Mouse (Mus musculus): ENCODE results near the gene Phb. TPM values are rescaled to one million over a fixed set of nuclear protein-coding genes. Genes with fewer than 3 reads are reported as not detected.
"Not testable (repeated sequence)": the region's sequence is repeated elsewhere in the genome, so short reads cannot be mapped to it uniquely, and the experiment has no call there.

The Phb gene
- polyA plus RNA-seq, 1 experiment from 2014 or later, result 182 TPM

DNA sequence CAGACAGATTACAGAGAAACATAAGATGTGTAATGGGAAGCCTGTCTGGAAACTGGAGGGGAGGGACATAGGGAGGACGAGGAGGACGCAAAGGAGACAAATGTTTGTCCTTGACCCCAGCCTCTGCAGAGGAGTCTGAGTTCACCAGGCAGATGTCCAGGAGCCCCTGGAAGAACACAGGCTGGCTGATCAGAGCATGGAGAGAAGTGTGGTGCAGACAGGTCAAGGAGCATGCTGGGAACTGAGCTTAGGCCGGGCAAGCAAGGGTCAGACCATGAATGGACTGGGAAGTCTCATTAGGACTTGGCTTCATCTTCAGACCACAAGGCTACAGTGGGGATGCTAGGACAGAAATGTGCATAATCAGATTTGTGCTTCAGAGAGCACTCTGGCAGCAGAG, 19.0 kb upstream of the Phb start:
- no peak for ATAC-seq
- Histone ChIP-seq H3K36me3 (ENCODE audit: control insufficient read depth, insufficient read depth) (no peaks in the 10 kb centered on the region), H3K4me2 (ENCODE audit: low read length) (no peak overlapping the region), H3K9ac (replicated peaks; ENCODE audit: low read depth, low read length) (no peak overlapping the region), H3K4me3 (replicated peaks; ENCODE audit: low read length) (no peak overlapping the region), H3K4me1 (replicated peaks; ENCODE audit: control insufficient read depth, insufficient read depth, low read length) (peaks cover 24% of the 10 kb centered on the region), H3K9me3 (ENCODE audit: control insufficient read depth, low read length) (no peaks in the 10 kb centered on the region), H3K27me3 (replicated peaks; ENCODE audit: control insufficient read depth, insufficient read depth, low read length) (peaks cover 3% of the 10 kb centered on the region; the same call in 1 of the 2 replicates), H3K27ac (ENCODE audit: low read length) (no peak overlapping the region)
- 60% methylated on average over 3 of the region's 3 CpGs for WGBS

DNA sequence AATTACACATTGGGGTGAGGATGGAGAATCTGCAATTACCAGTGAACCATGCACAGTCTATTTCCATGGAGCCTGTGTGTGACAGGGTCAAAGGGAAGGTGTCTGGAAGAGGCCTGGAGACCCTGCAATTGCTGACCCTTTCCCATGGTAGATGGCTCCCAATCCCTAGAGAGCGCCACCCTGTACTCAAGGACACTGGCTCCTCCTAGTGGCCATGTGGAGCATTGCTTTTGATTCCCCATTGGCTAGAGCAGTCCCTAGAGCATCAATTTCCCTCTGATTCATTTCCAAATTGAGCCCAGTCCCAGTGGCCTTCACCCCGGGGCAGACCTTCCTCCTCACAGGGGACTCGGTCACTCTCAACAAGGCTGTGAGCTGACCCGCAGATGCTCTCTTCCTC, 17.9 kb upstream of the Phb start:
- Histone ChIP-seq H3K4me1 (replicated peaks; ENCODE audit: control insufficient read depth, insufficient read depth, low read length) (peaks cover 14% of the 10 kb centered on the region), H3K27ac (ENCODE audit: low read length) (no peak overlapping the region), H3K4me3 (replicated peaks; ENCODE audit: low read length) (no peak overlapping the region), H3K4me2 (ENCODE audit: low read length) (no peak overlapping the region), H3K9ac (replicated peaks; ENCODE audit: low read depth, low read length) (no peak overlapping the region), H3K27me3 (replicated peaks; ENCODE audit: control insufficient read depth, insufficient read depth, low read length) (peaks cover 3% of the 10 kb centered on the region; the same call in 1 of the 2 replicates), H3K36me3 (ENCODE audit: control insufficient read depth, insufficient read depth) (no peaks in the 10 kb centered on the region), H3K9me3 (ENCODE audit: control insufficient read depth, low read length) (no peaks in the 10 kb centered on the region)
- ATAC-seq, result peak; percentile 68
- 0% methylated on average over 4 of the region's 4 CpGs for WGBS

DNA sequence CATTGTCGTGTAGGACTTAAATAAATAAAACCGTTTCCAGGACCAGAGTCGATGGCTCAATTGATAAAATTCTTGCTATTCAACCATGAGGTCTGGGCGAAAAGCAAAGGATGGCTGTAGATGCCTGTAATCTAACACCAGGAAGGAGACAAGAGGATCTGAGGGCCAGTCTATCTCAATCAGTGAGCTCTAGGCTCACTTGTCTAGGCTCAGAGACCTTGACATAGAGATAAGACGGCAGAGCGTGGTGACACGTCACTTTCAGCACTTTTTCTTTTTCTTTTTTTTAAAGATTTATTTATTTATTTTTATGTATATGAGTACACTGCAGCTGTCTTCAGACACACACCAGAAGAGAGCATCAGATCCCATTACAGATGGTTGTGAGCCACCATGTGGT, 17.2 kb upstream of the Phb start:
- WGBS, result 77% methylated on average over 7 of the region's 7 CpGs
- no peak overlapping the region for H3K4me2 ChIP-seq (ENCODE audit: low read length)
- H3K4me3 ChIP-seq (replicated peaks; ENCODE audit: low read length), result no peak overlapping the region
- peaks cover 8% of the 10 kb centered on the region for H3K4me1 ChIP-seq (replicated peaks; ENCODE audit: control insufficient read depth, insufficient read depth, low read length)
- no peak overlapping the region for H3K27ac ChIP-seq (ENCODE audit: low read length)
- H3K36me3 ChIP-seq (ENCODE audit: control insufficient read depth, insufficient read depth), result no peaks in the 10 kb centered on the region
- H3K9ac ChIP-seq (replicated peaks; ENCODE audit: low read depth, low read length), result no peak overlapping the region
- H3K9me3 ChIP-seq (ENCODE audit: control insufficient read depth, low read length), result no peaks in the 10 kb centered on the region
- peaks cover 3% of the 10 kb centered on the region for H3K27me3 ChIP-seq (replicated peaks; ENCODE audit: control insufficient read depth, insufficient read depth, low read length)
- ATAC-seq, result no peak

DNA sequence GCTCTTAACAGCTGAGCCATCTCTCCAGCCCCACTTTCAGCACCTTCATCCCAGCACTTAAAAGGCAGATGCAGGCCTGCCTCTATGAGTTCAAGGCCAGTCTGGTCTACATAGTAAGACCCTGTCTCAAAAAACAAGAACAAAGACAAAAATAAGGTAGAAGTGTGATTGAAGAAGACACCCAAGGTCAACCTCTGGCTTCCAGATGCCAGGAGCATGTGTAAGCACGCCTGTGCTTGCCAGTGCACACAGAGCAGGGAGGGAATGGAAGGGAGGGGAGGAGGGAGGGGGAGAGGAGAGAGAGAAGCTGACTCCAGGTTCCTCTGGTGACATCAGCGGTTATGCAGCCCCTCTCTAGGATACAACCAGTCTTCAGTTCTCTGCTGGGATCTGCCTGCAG, 16.8 kb upstream of the Phb start:
- 45% methylated on average over 2 of the region's 2 CpGs for WGBS
- Histone ChIP-seq H3K27ac (ENCODE audit: low read length) (no peak overlapping the region), H3K9me3 (ENCODE audit: control insufficient read depth, low read length) (no peaks in the 10 kb centered on the region), H3K36me3 (ENCODE audit: control insufficient read depth, insufficient read depth) (no peaks in the 10 kb centered on the region), H3K4me2 (ENCODE audit: low read length) (no peak overlapping the region), H3K4me3 (replicated peaks; ENCODE audit: low read length) (no peak overlapping the region), H3K4me1 (replicated peaks; ENCODE audit: control insufficient read depth, insufficient read depth, low read length) (peaks cover 8% of the 10 kb centered on the region), H3K27me3 (replicated peaks; ENCODE audit: control insufficient read depth, insufficient read depth, low read length) (peaks cover 3% of the 10 kb centered on the region), H3K9ac (replicated peaks; ENCODE audit: low read depth, low read length) (no peak overlapping the region)
- ATAC-seq, result no peak

DNA sequence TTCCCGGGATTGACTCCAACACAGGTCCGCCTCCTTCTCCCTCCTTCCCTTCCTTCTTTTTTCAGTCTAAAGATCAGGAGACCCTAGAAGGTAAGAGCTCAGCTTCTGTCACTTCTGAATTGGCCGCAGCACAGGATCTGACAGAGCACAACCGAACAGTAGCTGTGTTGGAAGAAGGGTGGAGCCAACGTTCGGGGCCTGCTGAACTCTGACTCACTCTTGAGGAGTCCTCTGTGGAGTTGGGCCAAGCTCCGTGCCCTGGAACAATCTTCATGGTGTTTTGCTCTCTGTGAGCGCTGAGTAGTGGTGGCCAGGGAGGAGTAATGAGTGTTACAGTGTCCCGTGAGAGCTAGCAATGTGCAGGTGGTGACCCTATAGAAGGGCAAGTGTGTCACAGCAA, 15.8 kb upstream of the Phb start:
- no peak for ATAC-seq
- Histone ChIP-seq H3K27me3 (replicated peaks; ENCODE audit: control insufficient read depth, insufficient read depth, low read length) (no peaks in the 10 kb centered on the region; the same call in none of the 2 replicates), H3K4me1 (replicated peaks; ENCODE audit: control insufficient read depth, insufficient read depth, low read length) (no peaks in the 10 kb centered on the region), H3K9me3 (ENCODE audit: control insufficient read depth, low read length) (no peaks in the 10 kb centered on the region), H3K36me3 (ENCODE audit: control insufficient read depth, insufficient read depth) (no peaks in the 10 kb centered on the region), H3K9ac (replicated peaks; ENCODE audit: low read depth, low read length) (no peak overlapping the region), H3K4me2 (ENCODE audit: low read length) (no peak overlapping the region), H3K27ac (ENCODE audit: low read length) (no peak overlapping the region), H3K4me3 (replicated peaks; ENCODE audit: low read length) (no peak overlapping the region)
- 77% methylated on average over 9 of the region's 9 CpGs for WGBS

DNA sequence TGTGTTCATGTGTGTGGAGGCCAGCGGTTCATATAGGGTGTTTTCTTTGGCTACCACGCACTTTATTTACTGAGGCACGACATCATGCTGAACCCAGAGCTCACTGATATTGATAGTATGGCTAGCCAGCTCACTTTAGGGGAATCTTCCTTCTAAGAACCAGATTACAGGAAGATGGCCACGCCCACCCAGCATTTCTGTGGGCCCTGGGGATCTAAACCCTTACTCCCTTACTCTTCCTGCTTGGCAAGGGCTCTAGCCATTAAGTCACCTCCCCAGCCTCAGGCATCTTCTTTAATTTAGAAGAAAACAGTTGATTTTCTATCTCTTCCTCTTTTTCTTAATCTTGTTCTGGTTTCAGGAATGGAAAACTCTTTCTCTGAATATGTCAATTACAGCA, 9.3 kb upstream of the Phb start:
- Histone ChIP-seq H3K36me3 (ENCODE audit: control insufficient read depth, insufficient read depth) (no peaks in the 10 kb centered on the region), H3K4me3 (replicated peaks; ENCODE audit: low read length) (no peak overlapping the region), H3K27me3 (replicated peaks; ENCODE audit: control insufficient read depth, insufficient read depth, low read length) (no peaks in the 10 kb centered on the region; the same call in none of the 2 replicates), H3K4me2 (ENCODE audit: low read length) (no peak overlapping the region), H3K9ac (replicated peaks; ENCODE audit: low read depth, low read length) (no peak overlapping the region), H3K27ac (ENCODE audit: low read length) (no peak overlapping the region), H3K9me3 (ENCODE audit: control insufficient read depth, low read length) (no peaks in the 10 kb centered on the region), H3K4me1 (replicated peaks; ENCODE audit: control insufficient read depth, insufficient read depth, low read length) (no peaks in the 10 kb centered on the region)
- WGBS, result 78% methylated on average over 4 of the region's 4 CpGs
- ATAC-seq, result no peak

DNA sequence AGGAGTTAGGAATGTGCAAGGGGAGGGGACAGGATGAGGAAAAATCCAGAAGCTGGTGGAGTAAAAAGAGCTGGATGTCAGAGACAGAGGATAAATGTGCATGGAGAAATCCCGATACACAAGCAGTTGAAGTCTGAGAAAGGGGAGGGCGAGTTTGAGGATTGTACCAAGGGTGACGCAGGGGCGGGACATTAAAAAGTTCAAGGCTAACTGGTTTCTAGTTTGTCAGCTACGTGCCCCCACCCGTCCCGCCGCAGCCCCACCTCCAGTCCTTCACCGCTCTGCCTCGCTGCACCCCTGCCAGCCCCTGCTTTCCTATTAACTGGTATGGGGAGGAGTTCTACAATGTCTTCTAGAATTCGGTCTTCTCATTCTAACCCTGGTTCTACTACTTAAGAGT, 420 bp downstream of the Phb start:
- H3K9me3 ChIP-seq (ENCODE audit: control insufficient read depth, low read length), result no peaks in the 10 kb centered on the region
- H3K27ac ChIP-seq (ENCODE audit: low read length), result no peak overlapping the region
- H3K4me2 ChIP-seq (ENCODE audit: low read length), result peak overlapping the region; percentile 84
- no peaks in the 10 kb centered on the region for H3K27me3 ChIP-seq (replicated peaks; ENCODE audit: control insufficient read depth, insufficient read depth, low read length)
- peaks cover 8% of the 10 kb centered on the region for H3K4me1 ChIP-seq (replicated peaks; ENCODE audit: control insufficient read depth, insufficient read depth, low read length)
- ATAC-seq, result no peak
- peak overlapping the region; percentile 67 for H3K4me3 ChIP-seq (replicated peaks; ENCODE audit: low read length)
- WGBS, result 2% methylated on average over 11 of the region's 11 CpGs
- H3K9ac ChIP-seq (replicated peaks; ENCODE audit: low read depth, low read length), result peak overlapping the region; percentile 69
- peaks cover 5% of the 10 kb centered on the region; the same call in 1 of the 2 replicates for H3K36me3 ChIP-seq (ENCODE audit: control insufficient read depth, insufficient read depth)

DNA sequence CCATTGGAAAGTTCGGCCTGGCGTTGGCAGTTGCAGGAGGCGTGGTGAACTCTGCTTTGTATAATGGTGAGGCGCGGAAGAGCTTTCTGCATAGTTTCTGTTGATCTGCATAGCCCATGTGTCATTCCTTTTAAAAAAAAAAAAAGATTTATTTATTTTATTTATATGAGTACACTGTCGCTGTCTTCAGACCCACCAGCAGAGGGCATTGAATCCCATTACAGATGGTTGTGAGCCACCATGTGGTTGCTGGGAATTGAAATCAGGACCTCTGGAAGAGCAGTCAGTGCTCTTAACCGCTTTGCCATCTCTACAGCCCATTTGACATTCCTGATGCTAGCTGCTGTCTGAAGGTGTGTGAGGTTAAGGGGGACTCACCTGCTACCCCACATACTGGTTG, 1.3 kb downstream of the Phb start:
- not testable (repeated sequence) for H3K27me3 ChIP-seq (replicated peaks; ENCODE audit: control insufficient read depth, insufficient read depth, low read length); H3K9ac ChIP-seq (replicated peaks; ENCODE audit: low read depth, low read length); H3K4me1 ChIP-seq (replicated peaks; ENCODE audit: control insufficient read depth, insufficient read depth, low read length); H3K4me3 ChIP-seq (replicated peaks; ENCODE audit: low read length); ATAC-seq; H3K27ac ChIP-seq (ENCODE audit: low read length); H3K4me2 ChIP-seq (ENCODE audit: low read length); H3K9me3 ChIP-seq (ENCODE audit: control insufficient read depth, low read length); H3K36me3 ChIP-seq (ENCODE audit: control insufficient read depth, insufficient read depth)
- WGBS, result 90% methylated on average over 7 of the region's 7 CpGs

DNA sequence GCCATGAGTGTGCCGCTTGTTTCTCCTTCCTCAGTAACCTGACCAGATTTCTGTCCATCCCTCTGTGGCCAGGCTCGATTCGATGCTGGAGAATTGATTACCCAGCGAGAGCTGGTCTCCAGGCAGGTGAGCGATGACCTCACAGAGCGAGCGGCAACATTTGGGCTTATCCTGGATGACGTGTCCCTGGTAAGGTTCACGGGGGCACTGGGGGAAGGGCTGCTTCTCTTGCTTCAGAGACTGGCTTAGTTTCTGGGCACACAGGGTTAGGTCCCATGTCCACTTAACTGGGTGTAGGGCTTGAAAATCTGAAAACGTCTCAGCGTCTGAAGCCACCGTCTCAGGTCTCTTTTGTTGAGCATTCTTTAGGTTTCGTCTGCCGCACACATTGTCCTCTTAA, 8.7 kb downstream of the Phb start:
- no peak overlapping the region for H3K9ac ChIP-seq (replicated peaks; ENCODE audit: low read depth, low read length)
- no peaks in the 10 kb centered on the region for H3K4me1 ChIP-seq (replicated peaks; ENCODE audit: control insufficient read depth, insufficient read depth, low read length)
- WGBS, result 87% methylated on average over 11 of the region's 14 CpGs
- no peak for ATAC-seq
- H3K36me3 ChIP-seq (ENCODE audit: control insufficient read depth, insufficient read depth), result peaks cover 30% of the 10 kb centered on the region
- no peak overlapping the region for H3K4me3 ChIP-seq (replicated peaks; ENCODE audit: low read length)
- H3K4me2 ChIP-seq (ENCODE audit: low read length), result no peak overlapping the region
- no peaks in the 10 kb centered on the region for H3K27me3 ChIP-seq (replicated peaks; ENCODE audit: control insufficient read depth, insufficient read depth, low read length)
- no peak overlapping the region for H3K27ac ChIP-seq (ENCODE audit: low read length)
- no peaks in the 10 kb centered on the region for H3K9me3 ChIP-seq (ENCODE audit: control insufficient read depth, low read length)

DNA sequence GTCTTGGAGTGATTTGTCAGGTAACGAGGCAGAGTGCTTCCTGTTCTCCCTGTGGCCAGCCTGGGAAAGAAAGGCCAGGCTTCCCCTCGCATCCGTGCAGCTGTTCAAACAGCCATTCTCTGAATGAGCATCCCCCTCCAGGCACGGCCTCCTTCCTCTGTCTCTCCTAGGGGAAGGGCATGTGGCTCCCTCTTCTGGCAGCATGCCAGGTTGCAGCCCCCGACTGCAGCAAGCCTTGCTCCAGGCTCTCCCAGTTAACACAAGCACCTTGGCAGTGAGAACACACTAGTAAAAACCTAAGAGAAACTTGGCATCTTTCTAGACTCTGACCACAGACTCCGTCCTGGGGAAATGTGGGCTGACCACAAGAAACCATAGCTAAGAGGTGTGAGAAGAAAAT, 9.6 kb downstream of the Phb start:
- Histone ChIP-seq H3K9ac (replicated peaks; ENCODE audit: low read depth, low read length) (no peak overlapping the region), H3K27ac (ENCODE audit: low read length) (no peak overlapping the region)
- 14% methylated on average over 6 of the region's 6 CpGs for WGBS

More for the DNA sequence above, 9.6 kb downstream of the Phb start:
- Histone ChIP-seq H3K36me3 (ENCODE audit: control insufficient read depth, insufficient read depth) (peaks cover 30% of the 10 kb centered on the region), H3K27me3 (replicated peaks; ENCODE audit: control insufficient read depth, insufficient read depth, low read length) (no peaks in the 10 kb centered on the region), H3K9me3 (ENCODE audit: control insufficient read depth, low read length) (no peaks in the 10 kb centered on the region), H3K4me3 (replicated peaks; ENCODE audit: low read length) (no peak overlapping the region), H3K4me1 (replicated peaks; ENCODE audit: control insufficient read depth, insufficient read depth, low read length) (no peaks in the 10 kb centered on the region), H3K4me2 (ENCODE audit: low read length) (no peak overlapping the region)
- 0 out of 2 replicates have a peak, but pooled peaks have one; percentile 38 for ATAC-seq
